Mouse (Mus musculus) hindbrain, postnatal 0 days (tissue): ENCODE measurements around the gene Capg. TPM values are rescaled to one million over a fixed set of nuclear protein-coding genes. Genes with fewer than 3 reads are reported as not detected.
A peak's percentile ranks its signal among the peaks of the same experiment; 100 is the strongest.

ENCODE experiments used
- ATAC-seq: fragments of 200-750 bp; cut with Nextera tagmentation; 2 replicates; pipeline ENCODE4 v1.8.0; 2017; ENCODE audit warnings: mild to moderate bottlenecking, moderate TSS enrichment, moderate library complexity
- DNase-seq: peaks from one replicate; pipeline ENCODE4 v3.0.0-alpha.2; 2015; ENCODE audit warnings: low spot score
- H3K27ac ChIP-seq: fragments of 300-500 bp; sonication (generic); 2 replicates; pipeline ENCODE4 v1.5.1; 2014; ENCODE audit warnings: mild to moderate bottlenecking
- H3K27me3 ChIP-seq: fragments of 300-500 bp; sonication (generic); 2 replicates; pipeline ENCODE4 v1.6.1; 2014; ENCODE audit warnings: low read length, mixed read lengths; ENCODE audit not compliant: insufficient read depth
- H3K36me3 ChIP-seq: fragments of 300-500 bp; sonication (generic); 2 replicates; pipeline ENCODE4 v1.6.1; 2014; ENCODE audit warnings: low read length, mixed read lengths; ENCODE audit not compliant: insufficient read depth
- H3K4me1 ChIP-seq: fragments of 300-500 bp; sonication (generic); 2 replicates; pipeline ENCODE4 v1.6.1; 2014; ENCODE audit warnings: antibody characterized with exemption, low read length, mixed read lengths; ENCODE audit not compliant: insufficient read depth
- H3K4me2 ChIP-seq: fragments of 300-500 bp; sonication (generic); 2 replicates; pipeline ENCODE4 v1.6.1; 2014; ENCODE audit warnings: low read depth, mild to moderate bottlenecking, low read length, moderate library complexity, mixed read lengths
- H3K4me3 ChIP-seq: fragments of 300-500 bp; sonication (generic); 2 replicates; pipeline ENCODE4 v1.5.1; 2014; ENCODE audit warnings: low read length
- H3K9ac ChIP-seq: fragments of 300-500 bp; sonication (generic); replicated peaks from 2 replicates; pipeline ENCODE4 v1.6.1; 2014; ENCODE audit warnings: mild to moderate bottlenecking, low read length, moderate library complexity, mixed read lengths
- H3K9me3 ChIP-seq: fragments of 300-500 bp; sonication (generic); 2 replicates; pipeline ENCODE4 v1.6.1; 2016; ENCODE audit warnings: low read length, mixed read lengths
- CTCF ChIP-seq: IDR thresholded peaks from 2 replicates; pipeline ENCODE4 v1.5.1; 2016; ENCODE audit warnings: antibody characterized with exemption, control low read depth, low read depth
- WGBS: fragments of 180-500 bp; shearing (Covaris S2); extraction: QIAGEN DNeasy Blood & Tissue Kit; methylation state at CpG from one replicate; pipeline ENCODE4 v1.1.7; 2014; 5-methylcytosine and 5-hydroxymethylcytosine counted together
- polyA plus RNA-seq: library from polyadenylated mRNA; unstranded; fragments of >200 nt; fragmentation: Nextera tagmentation; extraction: Ambion mirVana; gene quantifications from 2 replicates; pipeline ENCODE4 v1.2.1, GENCODE M21; 2015
- total RNA-seq: library from RNA; depleted of rRNA; stranded (reverse); fragments of >200 nt; gene quantifications from 2 replicates; pipeline ENCODE4 v1.2.3, GENCODE M21; 2014

Gene Capg
- total and polyA plus RNA-seq, 2 experiments from 2014 or later: 5.8 to 10.0 TPM

DNA sequence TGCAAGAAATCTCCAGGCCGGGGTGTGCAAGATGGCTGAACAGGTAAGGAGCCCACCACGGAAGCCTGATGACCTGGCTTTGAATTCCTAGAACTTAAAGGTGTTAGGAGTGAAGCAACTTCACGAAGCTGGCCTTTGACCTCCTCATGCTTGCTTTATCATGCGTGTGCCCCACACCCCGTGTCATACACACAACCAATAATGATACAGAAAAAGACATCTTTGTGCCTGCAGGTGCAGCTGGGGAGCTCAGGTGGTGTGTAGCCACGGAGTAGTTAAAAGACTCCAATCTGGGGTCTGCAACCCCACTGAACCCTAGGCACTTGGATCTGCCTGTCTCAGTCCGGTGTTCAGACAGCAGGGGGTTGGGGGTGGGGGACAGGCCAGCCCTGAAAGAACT is 21.3 kb downstream of the Capg start:
- whole genome bisulfite sequencing: 74% methylated on average over 7 of the region's 7 CpGs
- H3K9ac ChIP-seq: no peak overlapping the region
- H3K27ac ChIP-seq: peak overlapping the region; percentile 48; the same call in 1 of the 2 replicates
- H3K4me1 ChIP-seq: no peaks in the 10 kb centered on the region
- TF ChIP-seq CTCF: no peak
- DNase-seq (no peak), ATAC-seq (peak; percentile 3; the same call in 1 of the 2 replicates)
- H3K4me3 ChIP-seq: no peak overlapping the region
- peak overlapping the region; percentile 24 for H3K4me2 ChIP-seq
- H3K36me3 ChIP-seq: no peaks in the 10 kb centered on the region; the same call in 1 of the 2 replicates
- H3K9me3 ChIP-seq: no peaks in the 10 kb centered on the region
- no peaks in the 10 kb centered on the region for H3K27me3 ChIP-seq

DNA sequence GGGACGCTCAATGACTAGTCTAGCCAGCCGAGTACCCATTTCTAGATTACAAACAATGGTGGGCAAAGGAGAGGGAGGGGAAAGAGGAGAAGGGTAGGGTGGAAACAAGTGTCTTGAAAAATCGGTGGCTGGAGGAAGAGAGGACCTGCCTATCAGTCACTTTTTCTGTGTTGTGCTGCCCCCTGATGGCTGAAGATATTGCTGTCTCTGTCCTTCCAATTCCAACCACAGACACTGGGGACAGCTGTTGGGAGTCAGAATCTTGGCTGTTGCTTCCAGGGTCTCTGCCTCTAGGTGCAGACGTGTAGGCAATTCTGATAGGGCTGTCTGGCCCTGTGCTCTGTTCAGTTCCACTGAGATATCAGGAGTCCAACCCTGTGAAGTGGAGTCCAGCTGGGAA is 21.9 kb downstream of the Capg start:
- no peaks in the 10 kb centered on the region for H3K4me1 ChIP-seq
- no peak overlapping the region for H3K9ac ChIP-seq
- 0% methylated on average over 4 of the region's 4 CpGs for WGBS
- peak; percentile 96 for TF ChIP-seq CTCF
- peak; percentile 91 for ATAC-seq
- H3K27me3 ChIP-seq: no peaks in the 10 kb centered on the region
- no peaks in the 10 kb centered on the region for H3K9me3 ChIP-seq
- peak; percentile 93 for DNase-seq
- peak overlapping the region; percentile 48; the same call in 1 of the 2 replicates for H3K27ac ChIP-seq
- peak overlapping the region; percentile 24 for H3K4me2 ChIP-seq
- H3K36me3 ChIP-seq: no peaks in the 10 kb centered on the region; the same call in 1 of the 2 replicates
- no peak overlapping the region for H3K4me3 ChIP-seq

- Histone ChIP-seq H3K27ac (no peak overlapping the region), H3K36me3 (peaks cover 4% of the 10 kb centered on the region; the same call in 1 of the 2 replicates), H3K27me3 (no peaks in the 10 kb centered on the region), H3K9me3 (no peaks in the 10 kb centered on the region), H3K4me1 (no peaks in the 10 kb centered on the region), H3K9ac (no peak overlapping the region), H3K4me3 (no peak overlapping the region), H3K4me2 (no peak overlapping the region)
- DNase-seq: no peak
- WGBS: 86% methylated on average over 5 of the region's 5 CpGs
- TF ChIP-seq CTCF: no peak
- ATAC-seq: no peak
These were observed 23.3 kb downstream of the Capg start for GRCm38 (mm10) chr6:72567508-72567907.

- no peak overlapping the region for H3K27ac ChIP-seq
- no peak for DNase-seq
- no peak overlapping the region for H3K4me3 ChIP-seq
- no peak for TF ChIP-seq CTCF
- peaks cover 4% of the 10 kb centered on the region; the same call in 1 of the 2 replicates for H3K36me3 ChIP-seq
- no peak for ATAC-seq
- WGBS: 88% methylated on average over 10 of the region's 10 CpGs
- no peaks in the 10 kb centered on the region for H3K9me3 ChIP-seq
- no peak overlapping the region for H3K4me2 ChIP-seq
- H3K9ac ChIP-seq: no peak overlapping the region
- H3K4me1 ChIP-seq: no peaks in the 10 kb centered on the region
- no peaks in the 10 kb centered on the region for H3K27me3 ChIP-seq
These were observed 24.5 kb downstream of the Capg start for GRCm38 (mm10) chr6:72568736-72569135.

- Histone ChIP-seq H3K4me1 (no peaks in the 10 kb centered on the region), H3K4me3 (no peak overlapping the region), H3K36me3 (peaks cover 4% of the 10 kb centered on the region; the same call in 1 of the 2 replicates), H3K9ac (no peak overlapping the region), H3K27me3 (no peaks in the 10 kb centered on the region), H3K27ac (no peak overlapping the region), H3K9me3 (no peaks in the 10 kb centered on the region), H3K4me2 (no peak overlapping the region)
- DNase-seq (no peak), ATAC-seq (no peak)
- WGBS: 81% methylated on average over 10 of the region's 10 CpGs
- TF ChIP-seq CTCF: no peak
These were observed 26.6 kb downstream of the Capg start for GRCm38 (mm10) chr6:72570644-72571397.

DNA sequence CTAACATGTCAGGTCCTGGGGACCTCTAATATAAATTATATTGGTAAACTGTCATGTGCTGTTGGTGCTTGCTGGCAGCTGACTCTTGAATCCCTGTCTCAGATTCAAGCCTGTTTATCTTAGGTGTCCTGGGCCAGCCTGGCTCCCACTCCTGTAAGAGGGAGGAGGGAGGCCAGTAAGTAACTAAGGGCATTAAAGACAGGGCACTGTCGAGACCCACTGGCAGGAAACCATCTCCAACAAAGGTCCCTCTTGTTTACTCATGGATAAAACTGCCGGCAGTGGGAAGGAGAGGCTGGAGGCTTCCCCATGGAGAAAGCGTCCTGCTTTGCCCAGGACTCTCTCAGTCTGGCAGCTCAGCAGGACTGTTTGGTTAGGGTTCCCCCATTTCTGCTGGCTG is 27.6 kb downstream of the Capg start:
- H3K36me3 ChIP-seq: peaks cover 6% of the 10 kb centered on the region; the same call in 1 of the 2 replicates
- 41% methylated on average over 3 of the region's 3 CpGs for WGBS

GRCm38 (mm10) chr6:72576041-72576440 is 31.9 kb downstream of the Capg start:
- WGBS: 92% methylated on average over 3 of the region's 3 CpGs

More for the DNA sequence above, 27.6 kb downstream of the Capg start:
- H3K27me3 ChIP-seq: no peaks in the 10 kb centered on the region
- no peak overlapping the region for H3K4me3 ChIP-seq
- H3K4me2 ChIP-seq: no peak overlapping the region
- ATAC-seq: no peak; the same call in 1 of the 2 replicates
- no peaks in the 10 kb centered on the region for H3K9me3 ChIP-seq
- H3K4me1 ChIP-seq: no peaks in the 10 kb centered on the region
- no peak for DNase-seq
- TF ChIP-seq CTCF: no peak
- peak overlapping the region; percentile 15; the same call in 1 of the 2 replicates for H3K27ac ChIP-seq
- H3K9ac ChIP-seq: no peak overlapping the region

More at GRCm38 (mm10) chr6:72576041-72576440, 31.9 kb downstream of the Capg start:
- Histone ChIP-seq H3K4me2 (no peak overlapping the region), H3K36me3 (peaks cover 18% of the 10 kb centered on the region; the same call in 1 of the 2 replicates), H3K27me3 (no peaks in the 10 kb centered on the region), H3K9me3 (no peaks in the 10 kb centered on the region), H3K27ac (no peak overlapping the region), H3K4me1 (no peaks in the 10 kb centered on the region), H3K9ac (no peak overlapping the region), H3K4me3 (no peak overlapping the region)
- DNase-seq (no peak), ATAC-seq (no peak)
- no peak for TF ChIP-seq CTCF
